Mouse (Mus musculus): ENCODE data around the gene Limch1. TPM values are rescaled to one million over a fixed set of nuclear protein-coding genes. Genes with fewer than 3 reads are reported as not detected.

The Limch1 gene
- polyA plus RNA-seq, 1 experiment from 2014 or later, result 115 TPM

GRCm38 (mm10) chr5:66996886-66997599, 251.4 kb downstream of the Limch1 start:
- peak overlapping the region; percentile 70 for H3K9ac ChIP-seq
- H3K4me3 ChIP-seq, result peak overlapping the region; percentile 39
- H3K27ac ChIP-seq, result peak overlapping the region; percentile 8; the same call in 1 of the 2 replicates
- peaks cover 50% of the 10 kb centered on the region for H3K4me1 ChIP-seq
- H3K27me3 ChIP-seq, result no peaks in the 10 kb centered on the region
- H3K4me2 ChIP-seq, result peak overlapping the region; percentile 66
- ATAC-seq (ENCODE audit: insufficient number of reproducible peaks, insufficient read depth, low FRiP score, low TSS enrichment, low read depth), result peak; percentile 34
- H3K36me3 ChIP-seq, result peaks cover 13% of the 10 kb centered on the region
- no peaks in the 10 kb centered on the region for H3K9me3 ChIP-seq
- 5% methylated on average over 33 of the region's 33 CpGs for WGBS

- no peaks in the 10 kb centered on the region for H3K9me3 ChIP-seq
- H3K27me3 ChIP-seq, result no peaks in the 10 kb centered on the region
- peaks cover 17% of the 10 kb centered on the region for H3K36me3 ChIP-seq
- peak overlapping the region; percentile 70 for H3K9ac ChIP-seq
- peak overlapping the region; percentile 66 for H3K4me2 ChIP-seq
- peaks cover 48% of the 10 kb centered on the region for H3K4me1 ChIP-seq
- no peak overlapping the region for H3K27ac ChIP-seq
- peak overlapping the region; percentile 39 for H3K4me3 ChIP-seq
- WGBS, result 25% methylated on average over 7 of the region's 7 CpGs
- no peak for ATAC-seq (ENCODE audit: insufficient number of reproducible peaks, insufficient read depth, low FRiP score, low TSS enrichment, low read depth)
Measured at GRCm38 (mm10) chr5:66997600-66997930, 251.9 kb downstream of the Limch1 start.

GRCm38 (mm10) chr5:66998341-66998740, 252.7 kb downstream of the Limch1 start:
- Histone ChIP-seq H3K9ac (no peak overlapping the region), H3K27ac (no peak overlapping the region), H3K4me1 (peaks cover 41% of the 10 kb centered on the region), H3K4me2 (no peak overlapping the region), H3K4me3 (no peak overlapping the region), H3K27me3 (no peaks in the 10 kb centered on the region), H3K36me3 (peaks cover 21% of the 10 kb centered on the region), H3K9me3 (no peaks in the 10 kb centered on the region)
- no peak for ATAC-seq (ENCODE audit: insufficient number of reproducible peaks, insufficient read depth, low FRiP score, low TSS enrichment, low read depth)
- 79% methylated on average over 6 of the region's 6 CpGs for WGBS

- WGBS, result 88% methylated on average over 6 of the region's 6 CpGs
- H3K27ac ChIP-seq, result no peak overlapping the region
Measured at GRCm38 (mm10) chr5:67002346-67002745, 256.7 kb downstream of the Limch1 start.

GRCm38 (mm10) chr5:67004619-67005018, 259.0 kb downstream of the Limch1 start:
- Histone ChIP-seq H3K36me3 (peaks cover 36% of the 10 kb centered on the region), H3K4me2 (no peak overlapping the region), H3K27me3 (no peaks in the 10 kb centered on the region), H3K27ac (no peak overlapping the region), H3K4me1 (peaks cover 6% of the 10 kb centered on the region; the same call in 1 of the 2 replicates), H3K9ac (no peak overlapping the region), H3K9me3 (no peaks in the 10 kb centered on the region), H3K4me3 (no peak overlapping the region)
- no peak for ATAC-seq (ENCODE audit: insufficient number of reproducible peaks, insufficient read depth, low FRiP score, low TSS enrichment, low read depth)
- 50% methylated on average over 11 of the region's 11 CpGs for WGBS

More at GRCm38 (mm10) chr5:67002346-67002745, 256.7 kb downstream of the Limch1 start:
- Histone ChIP-seq H3K4me2 (no peak overlapping the region), H3K4me1 (peaks cover 12% of the 10 kb centered on the region), H3K27me3 (no peaks in the 10 kb centered on the region), H3K36me3 (peaks cover 27% of the 10 kb centered on the region), H3K9ac (no peak overlapping the region), H3K9me3 (no peaks in the 10 kb centered on the region), H3K4me3 (no peak overlapping the region)
- ATAC-seq (ENCODE audit: insufficient number of reproducible peaks, insufficient read depth, low FRiP score, low TSS enrichment, low read depth), result no peak

- Histone ChIP-seq H3K9ac (no peak overlapping the region), H3K4me3 (no peak overlapping the region), H3K4me2 (no peak overlapping the region), H3K9me3 (no peaks in the 10 kb centered on the region), H3K36me3 (peaks cover 29% of the 10 kb centered on the region), H3K4me1 (no peaks in the 10 kb centered on the region), H3K27me3 (no peaks in the 10 kb centered on the region), H3K27ac (no peak overlapping the region)
- no peak for ATAC-seq (ENCODE audit: insufficient number of reproducible peaks, insufficient read depth, low FRiP score, low TSS enrichment, low read depth)
- WGBS, result 87% methylated on average over 16 of the region's 16 CpGs
Measured at GRCm38 (mm10) chr5:67011043-67011870, 265.6 kb downstream of the Limch1 start.

- no peak for ATAC-seq (ENCODE audit: insufficient number of reproducible peaks, insufficient read depth, low FRiP score, low TSS enrichment, low read depth)
- H3K36me3 ChIP-seq, result peaks cover 31% of the 10 kb centered on the region
- no peak overlapping the region for H3K9ac ChIP-seq
- no peak overlapping the region for H3K4me2 ChIP-seq
- no peak overlapping the region for H3K4me3 ChIP-seq
- no peaks in the 10 kb centered on the region for H3K9me3 ChIP-seq
- no peaks in the 10 kb centered on the region for H3K4me1 ChIP-seq
- 77% methylated on average over 4 of the region's 4 CpGs for WGBS
- H3K27me3 ChIP-seq, result no peaks in the 10 kb centered on the region
- H3K27ac ChIP-seq, result no peak overlapping the region
Measured at GRCm38 (mm10) chr5:67011985-67012384, 266.4 kb downstream of the Limch1 start.

GRCm38 (mm10) chr5:67013926-67014325, 268.3 kb downstream of the Limch1 start:
- ATAC-seq (ENCODE audit: insufficient number of reproducible peaks, insufficient read depth, low FRiP score, low TSS enrichment, low read depth), result no peak
- no peaks in the 10 kb centered on the region for H3K27me3 ChIP-seq
- H3K36me3 ChIP-seq, result peaks cover 31% of the 10 kb centered on the region
- H3K9ac ChIP-seq, result 0 out of 2 replicates have a peak overlapping the region, but pooled peaks have one; percentile 21
- H3K4me2 ChIP-seq, result no peak overlapping the region
- no peak overlapping the region for H3K4me3 ChIP-seq
- H3K4me1 ChIP-seq, result no peaks in the 10 kb centered on the region
- 79% methylated on average over 3 of the region's 3 CpGs for WGBS
- H3K27ac ChIP-seq, result no peak overlapping the region
- no peaks in the 10 kb centered on the region for H3K9me3 ChIP-seq

GRCm38 (mm10) chr5:67016450-67016849, 270.8 kb downstream of the Limch1 start:
- no peaks in the 10 kb centered on the region for H3K4me1 ChIP-seq
- H3K27ac ChIP-seq, result no peak overlapping the region
- H3K4me3 ChIP-seq, result no peak overlapping the region
- H3K9me3 ChIP-seq, result no peaks in the 10 kb centered on the region
- no peaks in the 10 kb centered on the region for H3K27me3 ChIP-seq
- 8% methylated on average over 7 of the region's 7 CpGs for WGBS
- peaks cover 35% of the 10 kb centered on the region for H3K36me3 ChIP-seq
- no peak for ATAC-seq (ENCODE audit: insufficient number of reproducible peaks, insufficient read depth, low FRiP score, low TSS enrichment, low read depth)
- no peak overlapping the region for H3K4me2 ChIP-seq
- H3K9ac ChIP-seq, result no peak overlapping the region

GRCm38 (mm10) chr5:67024459-67025050, 278.9 kb downstream of the Limch1 start:
- no peak for ATAC-seq (ENCODE audit: insufficient number of reproducible peaks, insufficient read depth, low FRiP score, low TSS enrichment, low read depth)
- Histone ChIP-seq H3K9me3 (no peaks in the 10 kb centered on the region), H3K27me3 (no peaks in the 10 kb centered on the region), H3K27ac (peak overlapping the region; percentile 44), H3K36me3 (peaks cover 59% of the 10 kb centered on the region), H3K9ac (no peak overlapping the region), H3K4me3 (no peak overlapping the region), H3K4me2 (no peak overlapping the region), H3K4me1 (peaks cover 13% of the 10 kb centered on the region)
- 74% methylated on average over 10 of the region's 10 CpGs for WGBS

GRCm38 (mm10) chr5:67025095-67025494, 279.5 kb downstream of the Limch1 start:
- Histone ChIP-seq H3K4me1 (peaks cover 16% of the 10 kb centered on the region), H3K27ac (peak overlapping the region; percentile 22; the same call in 1 of the 2 replicates), H3K9me3 (no peaks in the 10 kb centered on the region), H3K4me2 (no peak overlapping the region), H3K4me3 (no peak overlapping the region), H3K36me3 (peaks cover 59% of the 10 kb centered on the region), H3K27me3 (no peaks in the 10 kb centered on the region), H3K9ac (no peak overlapping the region)
- ATAC-seq (ENCODE audit: insufficient number of reproducible peaks, insufficient read depth, low FRiP score, low TSS enrichment, low read depth), result no peak
- 84% methylated on average over 8 of the region's 8 CpGs for WGBS

Measured in embryonic facial prominence, embryonic 13.5 days (tissue).